Mouse (Mus musculus) ES-E14 (cell line): ENCODE results near the gene Olfr586. TPM values are rescaled to one million over a fixed set of nuclear protein-coding genes. Genes with fewer than 3 reads are reported as not detected.

Experiments used
- DNase-seq: peaks from one replicate; pipeline ENCODE4 v3.0.0-alpha.2; 2013; ENCODE audit warnings: low read depth, low spot score
- H3K27ac ChIP-seq: 2 replicates; pipeline ENCODE4 v1.5.1; 2012; ENCODE audit warnings: low read depth, mild to moderate bottlenecking, low read length, moderate library complexity, mixed read lengths; ENCODE audit not compliant: poor library complexity, insufficient read depth, severe bottlenecking
- H3K36me3 ChIP-seq: 2 replicates; pipeline ENCODE4 v1.6.1; 2012; ENCODE audit warnings: mild to moderate bottlenecking, low read length, moderate library complexity, mixed read lengths; ENCODE audit not compliant: control insufficient read depth, poor library complexity, insufficient read depth, severe bottlenecking
- H3K4me1 ChIP-seq, 2 experiments: fragments of 150-350 bp in 1 of 2; sonication (generic) in 1 of 2; 2 replicates each; pipeline ENCODE4 v1.6.1; 2012; ENCODE audit warnings: low read length in 2 of 2, mild to moderate bottlenecking in 1 of 2, mixed read lengths in 1 of 2; ENCODE audit not compliant: control insufficient read depth in 2 of 2, insufficient read depth in 2 of 2, poor library complexity in 1 of 2
- H3K4me3 ChIP-seq, 2 experiments: fragments of 150-350 bp in 1 of 2; sonication (generic) in 1 of 2; 2 replicates each; pipeline ENCODE4 v1.5.1; 2012; ENCODE audit warnings: low read length in 2 of 2, low read depth in 1 of 2, mild to moderate bottlenecking in 1 of 2, mixed read lengths in 1 of 2; ENCODE audit not compliant: insufficient read depth in 1 of 2, poor library complexity in 1 of 2, severe bottlenecking in 1 of 2
- H3K9ac ChIP-seq: 2 replicates; pipeline ENCODE4 v1.6.1; 2012; ENCODE audit warnings: low read depth, mild to moderate bottlenecking, low read length, mixed read lengths; ENCODE audit not compliant: poor library complexity, insufficient read depth, severe bottlenecking
- H3K9me3 ChIP-seq: fragments of 150-350 bp; sonication (generic); 2 replicates; pipeline ENCODE4 v1.6.1; 2012; ENCODE audit warnings: low read depth, mild to moderate bottlenecking, low read length; ENCODE audit not compliant: control insufficient read depth, insufficient read depth
- CHD2 ChIP-seq: IDR thresholded peaks from 2 replicates; pipeline ENCODE4 v1.6.1; 2014; ENCODE audit warnings: mild to moderate bottlenecking, low read depth, low read length, inconsistent platforms
- HCFC1 ChIP-seq: IDR thresholded peaks from 2 replicates; pipeline ENCODE4 v1.6.1; 2012; ENCODE audit warnings: low read length, inconsistent platforms, borderline replicate concordance; ENCODE audit not compliant: insufficient read depth
- MAFK ChIP-seq: IDR thresholded peaks from 2 replicates; pipeline ENCODE4 v1.6.1; 2014; ENCODE audit warnings: mild to moderate bottlenecking, low read depth, low read length, inconsistent platforms; ENCODE audit not compliant: insufficient read depth
- ZC3H11A ChIP-seq: IDR thresholded peaks from 2 replicates; pipeline ENCODE4 v1.6.1; 2012; ENCODE audit warnings: low read depth, mild to moderate bottlenecking, inconsistent platforms, low read length, borderline replicate concordance
- ZNF384 ChIP-seq: IDR thresholded peaks from 2 replicates; pipeline ENCODE4 v1.6.1; 2012; ENCODE audit warnings: low read depth, low read length, inconsistent platforms
- in situ Hi-C, 2 experiments: fragments of 600-800 bp; cut with MboI; formaldehyde crosslinking; loops; one replicate each; pipeline ENCODE4 v1.15.1; 2025; ENCODE audit warnings: low sequenced_read_pairs in 2 of 2, inconsistent platforms in 1 of 2; ENCODE audit not compliant: unreplicated experiment in 2 of 2
- total RNA-seq: library from RNA; depleted of rRNA; stranded (reverse); fragments of 300-350 nt; gene quantifications from 2 replicates; pipeline ENCODE4 v1.2.3, GENCODE M21; 2012; rRNA removed

The Olfr586 gene
- not detected in 2 replicates for total RNA-seq

GRCm38 (mm10) chr7:103125538-103125937 lies at the start of gene Olfr586:
Olfr586 (minus strand) TSS chr7:103125638.
- in situ Hi-C loops: no loop called here
- Histone ChIP-seq H3K36me3 (no peaks in the 10 kb centered on the region), H3K9ac (no peak within 1 kb of the TSS), H3K4me3 (no peak within 1 kb of the TSS), H3K4me1 (no peaks in the 10 kb centered on the region), H3K27ac (no peak within 1 kb of the TSS), H3K9me3 (no peaks in the 10 kb centered on the region)
- no peak for DNase-seq
- TF ChIP-seq ZC3H11A (no peak), ZNF384 (no peak), HCFC1 (no peak), MAFK (no peak), CHD2 (no peak)

- in situ Hi-C loops: no loop called here
- H3K27ac ChIP-seq: no peak overlapping the region
- no peak overlapping the region for H3K9ac ChIP-seq
- H3K9me3 ChIP-seq: no peaks in the 10 kb centered on the region
- no peak for TF ChIP-seq MAFK
- TF ChIP-seq ZC3H11A: no peak
- TF ChIP-seq CHD2: no peak
- TF ChIP-seq ZNF384: no peak
- no peak for TF ChIP-seq HCFC1
- no peaks in the 10 kb centered on the region for H3K36me3 ChIP-seq
- no peak for DNase-seq
- H3K4me1 ChIP-seq: no peaks in the 10 kb centered on the region
- no peak overlapping the region for H3K4me3 ChIP-seq
These were observed 44.3 kb upstream of the Olfr586 start for GRCm38 (mm10) chr7:103169697-103170096.

GRCm38 (mm10) chr7:103156256-103156655 lies 30.8 kb upstream of the Olfr586 start, which contains the start of gene Olfr589:
Olfr589 (minus strand) TSS chr7:103156356.
- no peak for DNase-seq
- Histone ChIP-seq H3K36me3 (no peaks in the 10 kb centered on the region), H3K9me3 (no peaks in the 10 kb centered on the region), H3K4me1 (no peaks in the 10 kb centered on the region), H3K4me3 (no peak within 1 kb of the TSS), H3K27ac (no peak within 1 kb of the TSS), H3K9ac (no peak within 1 kb of the TSS)
- TF ChIP-seq CHD2 (no peak), ZNF384 (no peak), MAFK (no peak), ZC3H11A (no peak), HCFC1 (no peak)
- in situ Hi-C loops: no loop called here

GRCm38 (mm10) chr7:103140579-103140978 lies 15.1 kb upstream of the Olfr586 start, which contains the start of gene Olfr588-ps1:
Olfr588-ps1 (plus strand) TSS chr7:103140879.
- Histone ChIP-seq H3K4me1 (no peaks in the 10 kb centered on the region), H3K9me3 (no peaks in the 10 kb centered on the region), H3K9ac (no peak within 1 kb of the TSS), H3K36me3 (no peaks in the 10 kb centered on the region), H3K4me3 (no peak within 1 kb of the TSS), H3K27ac (no peak within 1 kb of the TSS)
- in situ Hi-C loops: no loop called here
- no peak for TF ChIP-seq MAFK
- no peak for TF ChIP-seq ZNF384
- no peak for DNase-seq

GRCm38 (mm10) chr7:103119406-103119805 lies 6.0 kb downstream of the Olfr586 start:
- TF ChIP-seq ZC3H11A: 0 out of 2 replicates have a peak, but pooled peaks have one; percentile 48
- no peak for TF ChIP-seq MAFK
- no peak for TF ChIP-seq HCFC1
- DNase-seq: peak; percentile 7
- Histone ChIP-seq H3K9ac (no peak overlapping the region), H3K4me3 (no peak overlapping the region), H3K4me1 (no peaks in the 10 kb centered on the region), H3K9me3 (no peaks in the 10 kb centered on the region), H3K27ac (no peak overlapping the region), H3K36me3 (no peaks in the 10 kb centered on the region)
- in situ Hi-C loops: loop anchor here in 1 of 2 experiments (25.0 kb wide), 1 partner anchor 607 kb away; no protein-coding TSS in a partner anchor
